Mouse (Mus musculus) stomach, postnatal 0 days (tissue): ENCODE measurements around the gene Azi2.

Source experiments
- CTCF ChIP-seq: IDR thresholded peaks from 2 replicates; pipeline ENCODE4 v1.5.1; 2016; ENCODE audit warnings: antibody characterized with exemption, low read depth, mild to moderate bottlenecking, moderate library complexity
- EP300 ChIP-seq: optimal IDR thresholded peaks from 2 replicates; pipeline ENCODE3; 2016; ENCODE audit warnings: antibody characterized with exemption

DNA sequence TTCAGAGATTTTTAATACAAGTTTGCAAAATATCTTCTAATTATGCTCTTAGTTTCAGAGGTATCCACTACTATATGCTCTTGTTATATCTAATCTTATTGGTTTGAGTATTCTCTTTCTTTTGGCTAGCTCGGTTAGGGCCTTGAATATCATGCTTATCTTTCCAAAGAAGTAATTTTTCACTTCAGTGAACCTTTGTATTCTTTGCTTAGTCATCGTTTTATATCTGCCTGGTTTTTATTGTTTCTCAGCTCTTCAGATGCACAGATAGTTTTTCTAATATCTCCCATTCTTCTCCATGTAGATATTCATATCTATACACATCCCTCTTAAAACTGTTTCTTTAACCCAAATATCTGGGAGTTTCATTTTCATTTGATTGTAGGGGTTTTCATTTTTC is 15.3 kb upstream of the Azi2 start:
- TF ChIP-seq CTCF (no peak), EP300 (no peak)
